Mouse (Mus musculus) liver, embryonic 13.5 days (tissue): ENCODE data around the gene Gm20825. TPM values are rescaled to one million over a fixed set of nuclear protein-coding genes. Genes with fewer than 3 reads are reported as not detected.
"Not testable (repeated sequence)": the region's sequence is repeated elsewhere in the genome, so short reads cannot be mapped to it uniquely, and the experiment has no call there.

ENCODE experiments used
- ATAC-seq: fragments of 200-750 bp; cut with Nextera tagmentation; 2 replicates; pipeline ENCODE4 v1.8.0; 2017; ENCODE audit warnings: low read depth, mild to moderate bottlenecking, moderate number of reproducible peaks, moderate library complexity
- DNase-seq: peaks from one replicate; pipeline ENCODE4 v3.0.0; 2022
- H3K27ac ChIP-seq: fragments of 300-500 bp; sonication (generic); 2 replicates; pipeline ENCODE4 v1.5.1; 2015; ENCODE audit warnings: moderate library complexity, mild to moderate bottlenecking, inconsistent platforms
- H3K27me3 ChIP-seq: fragments of 300-500 bp; sonication (generic); 2 replicates; pipeline ENCODE4 v1.6.1; 2015; ENCODE audit warnings: mild to moderate bottlenecking, inconsistent platforms
- H3K36me3 ChIP-seq: fragments of 300-500 bp; sonication (generic); 2 replicates; pipeline ENCODE4 v1.6.1; 2015; ENCODE audit warnings: mild to moderate bottlenecking, inconsistent platforms
- H3K4me1 ChIP-seq: fragments of 300-500 bp; sonication (generic); replicated peaks from 2 replicates; pipeline ENCODE4 v1.6.1; 2015; ENCODE audit warnings: inconsistent platforms
- H3K4me2 ChIP-seq: fragments of 300-500 bp; sonication (generic); 2 replicates; pipeline ENCODE4 v1.6.1; 2015; ENCODE audit warnings: inconsistent platforms, mild to moderate bottlenecking, moderate library complexity
- H3K4me3 ChIP-seq: fragments of 300-500 bp; sonication (generic); replicated peaks from 2 replicates; pipeline ENCODE4 v1.5.1; 2015; ENCODE audit warnings: mild to moderate bottlenecking, inconsistent platforms
- H3K9ac ChIP-seq: fragments of 300-500 bp; sonication (generic); 2 replicates; pipeline ENCODE4 v1.6.1; 2015; ENCODE audit warnings: mild to moderate bottlenecking, inconsistent platforms
- H3K9me3 ChIP-seq: fragments of 300-500 bp; sonication (generic); replicated peaks from 2 replicates; pipeline ENCODE4 v1.6.1; 2016; ENCODE audit warnings: inconsistent platforms
- WGBS: fragments of 180-500 bp; shearing (Covaris S2); methylation state at CpG from one replicate; pipeline ENCODE4 v1.1.7; 2015; ENCODE audit not compliant: insufficient replicate concordance; 5-methylcytosine and 5-hydroxymethylcytosine counted together
- polyA plus RNA-seq: library from polyadenylated mRNA; unstranded; fragments of >200 nt; fragmentation: Nextera tagmentation; extraction: Ambion mirVana; gene quantifications from 2 replicates; pipeline ENCODE4 v1.2.1, GENCODE M21; 2015

The Gm20825 gene
- polyA plus RNA-seq, result not detected in 2 replicates

GRCm38 (mm10) chrY:8071407-8071806, at the start of gene Gm20825:
Gene Gm20825, minus strand, starts transcription at chrY:8071507.
- ATAC-seq, H3K4me2 ChIP-seq, H3K36me3 ChIP-seq, H3K9ac ChIP-seq, DNase-seq, H3K4me3 ChIP-seq, H3K27me3 ChIP-seq, H3K4me1 ChIP-seq, H3K27ac ChIP-seq, H3K9me3 ChIP-seq: not testable (repeated sequence)
- 38% methylated on average over 3 of the region's 4 CpGs for WGBS

Other genes starting within 250 kb of the Gm20825 start
- not detected in 2 replicates for gene Gm29049, start 74.3 kb downstream of the Gm20825 start, polyA plus RNA-seq
- gene Gm20824, start 186.4 kb upstream of the Gm20825 start, polyA plus RNA-seq, result not detected in 2 replicates